Mouse (Mus musculus) embryonic facial prominence, embryonic 10.5 days (tissue): ENCODE data around the gene Mbl2. TPM values are rescaled to one million over a fixed set of nuclear protein-coding genes. Genes with fewer than 3 reads are reported as not detected.
"Not testable (repeated sequence)": the region's sequence is repeated elsewhere in the genome, so short reads cannot be mapped to it uniquely, and the experiment has no call there.

ENCODE experiments used
- DNase-seq: peaks from one replicate; pipeline ENCODE4 v3.0.0-alpha.2; 2017; ENCODE audit warnings: low spot score
- H3K27ac ChIP-seq: fragments of 300-500 bp; sonication (generic); replicated peaks from 2 replicates; pipeline ENCODE4 v1.5.1; 2016; ENCODE audit warnings: mild to moderate bottlenecking
- H3K27me3 ChIP-seq: fragments of 300-500 bp; sonication (generic); replicated peaks from 2 replicates; pipeline ENCODE4 v1.6.1; 2016; ENCODE audit warnings: low read depth, mild to moderate bottlenecking; ENCODE audit not compliant: poor library complexity, severe bottlenecking
- H3K36me3 ChIP-seq: fragments of 300-500 bp; sonication (generic); replicated peaks from 2 replicates; pipeline ENCODE4 v1.6.1; 2016; ENCODE audit warnings: mild to moderate bottlenecking, moderate library complexity
- H3K4me1 ChIP-seq: fragments of 300-500 bp; sonication (generic); 2 replicates; pipeline ENCODE4 v1.6.1; 2016
- H3K4me3 ChIP-seq: fragments of 300-500 bp; sonication (generic); 2 replicates; pipeline ENCODE4 v1.5.1; 2016; ENCODE audit warnings: mild to moderate bottlenecking, moderate library complexity
- H3K9me3 ChIP-seq: fragments of 300-500 bp; sonication (generic); 2 replicates; pipeline ENCODE4 v1.6.1; 2016; ENCODE audit warnings: mild to moderate bottlenecking
- WGBS: fragments of 180-500 bp; shearing (Covaris S2); methylation state at CpG from one replicate; pipeline ENCODE4 v1.1.7; 2016; 5-methylcytosine and 5-hydroxymethylcytosine counted together
- polyA plus RNA-seq: library from polyadenylated mRNA; unstranded; fragments of >200 nt; fragmentation: Nextera tagmentation; extraction: Ambion mirVana; gene quantifications from 2 replicates; pipeline ENCODE4 v1.2.1, GENCODE M21; 2016

Mbl2 gene
- not detected in 2 replicates for polyA plus RNA-seq

DNA sequence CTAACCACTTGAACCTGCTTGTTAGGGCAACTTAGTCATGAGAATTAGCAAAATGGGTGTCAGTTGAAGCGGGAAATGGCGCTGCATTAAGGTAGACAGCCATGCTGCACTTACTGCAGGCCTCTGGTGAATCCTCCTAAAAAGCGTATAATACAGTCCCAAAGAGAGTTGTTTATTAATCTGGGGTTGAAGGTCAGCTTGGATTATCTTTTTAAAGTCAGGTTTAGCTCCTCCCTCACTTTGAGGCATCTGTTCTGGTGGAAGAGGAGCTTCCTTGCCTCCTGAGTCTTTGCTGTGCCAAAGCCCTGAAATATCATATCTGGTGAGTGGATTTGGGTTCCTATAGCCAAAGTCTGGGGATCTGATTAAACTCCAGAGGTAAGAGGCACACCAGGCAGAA, at the start of gene Mbl2:
Gene Mbl2, plus strand, starts transcription at position 252 of the 400 bp plus-strand sequence.
- H3K27me3 ChIP-seq: no peaks in the 10 kb centered on the region
- H3K4me1 ChIP-seq: no peaks in the 10 kb centered on the region
- H3K36me3 ChIP-seq: no peaks in the 10 kb centered on the region
- H3K9me3 ChIP-seq: no peaks in the 10 kb centered on the region
- DNase-seq: no peak
- no peak within 1 kb of the TSS for H3K27ac ChIP-seq
- 88% methylated on average over 3 of the region's 3 CpGs for WGBS
- no peak within 1 kb of the TSS for H3K4me3 ChIP-seq

DNA sequence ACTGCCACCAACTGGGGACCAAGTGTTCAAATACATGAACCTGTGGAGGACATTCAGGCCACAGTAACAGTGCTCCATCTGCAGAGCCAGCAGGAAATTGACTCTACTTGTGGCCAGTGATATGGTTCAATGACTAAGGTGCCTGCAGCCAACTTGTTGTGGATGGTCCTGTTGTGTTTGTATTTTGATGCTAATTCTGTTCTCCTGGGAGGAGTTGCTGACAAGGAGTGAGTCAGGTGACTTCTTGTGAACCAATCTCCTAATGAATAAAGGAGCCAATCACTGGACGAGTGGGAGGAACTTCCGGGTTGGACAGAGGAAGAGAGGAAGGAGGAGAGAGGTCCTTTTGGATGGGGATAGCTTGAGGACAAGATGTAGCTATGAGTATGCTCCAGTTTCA, 47.2 kb upstream of the Mbl2 start:
- no peaks in the 10 kb centered on the region for H3K27me3 ChIP-seq
- H3K27ac ChIP-seq: no peak overlapping the region
- peaks cover 14% of the 10 kb centered on the region for H3K9me3 ChIP-seq
- H3K4me3 ChIP-seq: no peak overlapping the region
- WGBS: 91% methylated on average over 2 of the region's 2 CpGs
- H3K36me3 ChIP-seq: no peaks in the 10 kb centered on the region
- H3K4me1 ChIP-seq: no peaks in the 10 kb centered on the region
- DNase-seq: no peak

DNA sequence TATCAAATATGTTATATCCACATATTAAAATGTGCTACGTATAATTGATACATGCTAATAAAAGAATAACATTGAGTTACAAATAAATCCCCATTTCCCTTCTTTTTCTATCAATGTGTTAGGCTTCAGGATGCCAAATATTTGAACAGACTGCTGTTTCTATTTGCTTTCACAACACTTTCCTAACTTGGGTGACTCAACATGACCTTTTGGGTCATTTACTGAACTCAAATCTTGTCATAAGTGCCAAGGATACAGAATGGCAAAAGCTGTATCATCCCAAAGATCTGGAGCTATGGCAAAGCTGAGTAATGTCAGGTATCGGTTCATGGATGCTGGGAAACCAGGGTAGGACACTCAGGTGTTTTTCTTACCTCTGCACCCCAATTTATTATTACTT, 45.5 kb upstream of the Mbl2 start:
- no peak for DNase-seq
- H3K27ac ChIP-seq: no peak overlapping the region
- no peak overlapping the region for H3K4me3 ChIP-seq
- 91% methylated on average over 2 of the region's 2 CpGs for WGBS
- peaks cover 14% of the 10 kb centered on the region for H3K9me3 ChIP-seq
- no peaks in the 10 kb centered on the region for H3K27me3 ChIP-seq
- no peaks in the 10 kb centered on the region for H3K4me1 ChIP-seq
- H3K36me3 ChIP-seq: no peaks in the 10 kb centered on the region

DNA sequence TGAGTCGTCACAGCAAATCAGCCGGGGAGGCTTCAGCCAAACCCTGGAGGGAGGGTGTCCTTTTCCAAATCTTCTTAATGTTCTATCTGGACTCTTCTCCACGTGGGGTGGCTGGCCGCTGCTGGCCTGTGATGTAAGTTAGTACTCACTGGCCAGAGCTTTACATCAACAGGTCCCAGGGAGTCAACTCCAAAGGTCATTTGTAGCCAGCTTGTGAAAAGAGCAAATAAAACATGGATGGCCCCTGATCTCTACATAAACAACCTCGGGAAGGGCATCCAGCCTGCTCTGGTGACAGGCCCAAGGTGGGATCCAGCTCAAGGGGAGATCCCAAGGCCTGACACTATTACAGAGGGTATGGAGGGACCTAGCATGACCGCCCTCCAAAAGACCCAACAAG, 37.7 kb upstream of the Mbl2 start:
- WGBS: 78% methylated on average over 6 of the region's 6 CpGs
- Histone ChIP-seq H3K36me3 (no peaks in the 10 kb centered on the region), H3K4me3 (no peak overlapping the region), H3K27me3 (no peaks in the 10 kb centered on the region), H3K9me3 (peaks cover 3% of the 10 kb centered on the region; the same call in 1 of the 2 replicates), H3K27ac (no peak overlapping the region), H3K4me1 (no peaks in the 10 kb centered on the region)
- no peak for DNase-seq

DNA sequence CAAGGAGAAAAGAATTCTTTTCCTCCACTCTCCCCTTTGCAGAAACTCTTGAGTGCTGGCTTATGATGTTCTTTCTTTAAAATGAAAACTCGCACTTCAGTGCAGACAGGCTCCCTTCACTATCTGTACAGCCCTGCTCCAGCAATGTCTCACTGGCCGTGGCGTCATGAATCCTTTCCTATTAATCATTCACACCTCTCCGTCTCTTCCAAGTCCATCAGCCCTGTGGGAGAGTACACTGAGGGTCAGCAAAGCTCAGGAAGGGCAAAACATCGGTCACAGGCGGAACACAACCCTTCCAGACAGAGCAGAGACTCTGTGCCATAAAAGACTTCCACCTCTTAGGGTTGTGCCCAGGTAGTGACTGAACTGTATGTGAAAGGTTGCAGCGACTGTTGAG, 30.6 kb upstream of the Mbl2 start:
- Histone ChIP-seq H3K4me1 (no peaks in the 10 kb centered on the region), H3K27me3 (no peaks in the 10 kb centered on the region), H3K9me3 (no peaks in the 10 kb centered on the region), H3K4me3 (no peak overlapping the region), H3K36me3 (no peaks in the 10 kb centered on the region), H3K27ac (no peak overlapping the region)
- 88% methylated on average over 7 of the region's 7 CpGs for WGBS
- DNase-seq: no peak

DNA sequence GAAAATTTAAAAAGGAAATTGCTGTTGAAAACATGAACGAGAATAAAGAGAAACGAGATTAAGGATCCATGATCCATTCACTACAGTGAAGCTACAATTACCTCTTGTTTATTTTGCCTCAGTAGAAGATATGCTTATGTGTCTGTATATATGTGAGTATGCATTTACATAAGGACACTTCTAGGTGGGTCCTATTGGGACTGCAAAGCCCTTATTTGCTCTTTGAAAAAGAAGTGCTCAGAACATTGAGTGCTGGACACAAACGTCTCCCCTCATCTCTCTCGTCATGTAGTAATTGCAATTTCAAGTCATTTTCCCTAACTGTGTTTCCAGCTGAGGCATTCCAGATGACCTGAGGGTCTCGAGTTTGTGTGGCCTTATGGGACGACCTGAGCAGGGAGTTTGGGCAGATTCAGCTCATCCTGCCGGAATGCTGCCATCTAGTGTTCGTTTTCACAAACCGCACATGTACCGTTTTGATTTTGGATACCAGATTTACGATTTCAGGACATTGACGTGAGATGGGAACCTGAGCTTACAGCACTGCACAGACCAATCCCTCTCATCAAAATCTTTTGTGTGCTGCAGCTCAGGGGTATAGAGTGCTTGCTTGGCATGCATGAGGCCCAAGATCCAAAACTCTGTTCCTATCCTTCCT, 27.5 kb upstream of the Mbl2 start:
- 18% methylated on average over 12 of the region's 12 CpGs for WGBS
- H3K27me3 ChIP-seq: no peaks in the 10 kb centered on the region
- H3K4me1 ChIP-seq: no peaks in the 10 kb centered on the region
- H3K4me3 ChIP-seq: no peak overlapping the region
- no peaks in the 10 kb centered on the region for H3K9me3 ChIP-seq
- H3K27ac ChIP-seq: no peak overlapping the region
- H3K36me3 ChIP-seq: no peaks in the 10 kb centered on the region
- peak; percentile 72 for DNase-seq

DNA sequence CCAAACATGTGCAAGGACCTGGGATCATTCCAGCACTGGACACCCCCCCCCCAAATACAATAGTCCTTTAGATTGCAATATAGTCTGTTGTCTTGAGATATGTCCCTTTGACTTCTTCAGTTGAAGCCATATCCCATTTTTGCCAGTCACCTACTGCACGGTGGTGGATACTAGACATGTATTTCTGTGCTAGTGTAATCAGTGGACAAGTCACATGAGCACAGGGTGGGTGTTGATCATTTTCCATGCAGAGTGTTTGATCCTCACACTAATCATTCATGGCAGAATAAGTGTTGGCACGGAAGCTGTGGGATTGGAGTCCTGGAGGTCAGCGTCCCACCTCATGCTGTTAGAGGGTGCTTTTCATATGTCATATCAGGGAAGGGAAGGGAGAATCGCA, 26.9 kb upstream of the Mbl2 start:
- Histone ChIP-seq H3K4me1 (no peaks in the 10 kb centered on the region), H3K4me3 (no peak overlapping the region), H3K27ac (no peak overlapping the region), H3K36me3 (no peaks in the 10 kb centered on the region), H3K27me3 (no peaks in the 10 kb centered on the region), H3K9me3 (no peaks in the 10 kb centered on the region)
- no peak for DNase-seq
- 93% methylated on average over 4 of the region's 4 CpGs for WGBS

DNA sequence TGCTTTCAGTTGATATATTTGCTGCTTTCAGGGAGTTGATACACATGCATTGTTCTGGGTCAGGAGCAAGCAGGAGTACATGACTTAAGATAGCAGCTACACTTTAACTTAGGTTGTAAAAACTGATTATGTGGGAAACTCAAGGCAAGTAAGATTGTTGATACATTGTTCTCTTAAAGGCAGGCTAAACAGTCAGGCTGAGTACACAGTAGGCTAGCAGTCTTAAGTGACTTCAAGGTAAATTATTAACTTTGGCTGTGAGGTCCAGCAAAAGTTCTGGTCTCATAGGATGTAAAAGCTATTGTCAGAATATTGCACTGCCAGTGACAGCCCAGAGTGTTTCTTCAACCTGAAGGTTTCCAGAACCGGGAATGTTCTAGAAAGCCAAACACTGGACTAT, 25.8 kb upstream of the Mbl2 start:
- no peaks in the 10 kb centered on the region for H3K4me1 ChIP-seq
- no peaks in the 10 kb centered on the region for H3K36me3 ChIP-seq
- no peak overlapping the region for H3K4me3 ChIP-seq
- WGBS: 81% methylated on average over 1 of the region's 1 CpGs
- no peak overlapping the region for H3K27ac ChIP-seq
- no peaks in the 10 kb centered on the region for H3K27me3 ChIP-seq
- no peak for DNase-seq
- H3K9me3 ChIP-seq: no peaks in the 10 kb centered on the region

DNA sequence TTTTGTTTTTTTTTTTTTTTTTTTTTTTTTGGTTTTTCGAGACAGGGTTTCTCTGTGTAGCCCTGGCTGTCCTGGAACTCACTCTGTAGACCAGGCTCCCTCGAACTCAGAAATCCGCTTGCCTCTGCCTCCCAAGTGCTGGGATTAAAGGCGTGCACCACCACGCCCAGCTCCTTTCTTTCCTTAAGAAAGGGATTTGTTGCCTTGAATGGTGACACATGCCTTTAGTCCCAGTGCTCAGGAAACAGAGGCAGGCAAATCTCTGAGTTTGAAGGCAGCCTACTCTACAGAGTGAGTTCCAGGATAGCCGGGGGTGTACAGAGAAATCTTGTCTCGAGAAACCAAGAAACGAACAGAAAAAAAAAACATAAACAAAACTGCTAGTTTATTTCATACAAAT, 23.7 kb upstream of the Mbl2 start:
- H3K27me3 ChIP-seq, H3K27ac ChIP-seq, H3K4me1 ChIP-seq, H3K4me3 ChIP-seq, H3K9me3 ChIP-seq, DNase-seq, H3K36me3 ChIP-seq: not testable (repeated sequence)
- WGBS: 91% methylated on average over 8 of the region's 8 CpGs

DNA sequence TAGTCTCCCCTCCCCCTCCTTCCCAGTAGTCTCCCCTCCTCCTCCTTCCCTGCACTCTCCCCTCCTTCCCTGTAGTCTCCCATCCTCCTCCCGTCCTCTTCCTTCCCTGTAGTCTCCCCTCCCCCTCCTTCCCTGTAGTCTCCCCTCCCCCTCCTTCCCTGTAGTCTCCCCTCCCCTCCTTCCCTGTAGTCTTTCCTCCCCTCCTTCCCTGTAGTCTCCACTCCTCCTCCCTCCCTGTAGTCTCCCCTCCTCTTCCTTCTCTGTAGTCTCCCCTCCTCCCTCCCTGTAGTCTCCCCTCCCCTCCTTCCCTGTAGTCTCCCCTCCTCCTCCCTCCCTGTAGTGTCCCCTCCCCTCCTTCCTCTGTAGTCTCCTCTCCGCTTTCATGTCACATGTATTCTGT, 18.7 kb upstream of the Mbl2 start:
- Histone ChIP-seq H3K9me3 (no peaks in the 10 kb centered on the region), H3K27me3 (no peaks in the 10 kb centered on the region), H3K27ac (no peak overlapping the region), H3K4me1 (peaks cover 5% of the 10 kb centered on the region), H3K36me3 (no peaks in the 10 kb centered on the region), H3K4me3 (no peak overlapping the region)
- DNase-seq: peak; percentile 15
- 28% methylated on average over 2 of the region's 2 CpGs for WGBS

DNA sequence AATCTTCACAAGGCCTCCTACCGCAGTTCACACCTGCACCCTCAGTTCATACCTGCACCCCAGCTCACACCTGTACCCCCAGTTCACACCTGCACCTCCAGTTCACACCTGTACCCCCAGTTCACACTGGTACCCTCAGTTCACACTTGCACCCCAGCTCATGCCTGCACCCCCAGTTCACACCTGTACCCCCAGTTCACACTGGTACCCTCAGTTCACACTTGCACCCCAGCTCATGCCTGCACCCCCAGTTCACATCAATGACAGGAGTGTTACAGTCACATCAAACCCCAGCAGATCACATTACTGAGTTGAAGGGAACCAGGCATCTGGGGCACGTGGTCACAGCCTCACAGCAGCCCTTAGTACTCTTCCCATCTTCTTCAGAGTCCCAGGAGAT, 17.0 kb upstream of the Mbl2 start:
- not testable (repeated sequence) for H3K27ac ChIP-seq, H3K36me3 ChIP-seq, H3K4me3 ChIP-seq, H3K4me1 ChIP-seq, H3K9me3 ChIP-seq, H3K27me3 ChIP-seq, DNase-seq
- 67% methylated on average over 2 of the region's 2 CpGs for WGBS

DNA sequence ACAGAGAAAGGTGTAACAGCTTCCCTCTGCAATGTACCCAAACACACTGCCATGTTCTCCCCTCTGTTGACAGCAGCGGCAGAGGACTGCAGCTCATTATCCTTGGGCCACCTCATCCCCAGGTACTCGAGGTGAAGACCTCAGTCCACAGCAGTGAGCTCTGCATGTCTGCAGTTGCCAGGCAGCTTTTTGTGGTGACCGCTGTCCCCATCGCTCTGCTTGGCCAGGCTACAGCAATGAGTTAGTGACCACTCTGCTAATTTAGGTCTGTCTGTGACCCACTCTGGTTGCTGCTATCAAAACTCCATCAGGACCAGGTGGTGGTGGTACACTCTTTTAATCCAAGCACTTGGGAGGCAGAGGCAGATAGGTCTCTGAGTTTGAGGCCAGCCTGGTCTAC, 16.6 kb upstream of the Mbl2 start:
- Histone ChIP-seq H3K27ac (no peak overlapping the region), H3K27me3 (no peaks in the 10 kb centered on the region), H3K9me3 (no peaks in the 10 kb centered on the region), H3K4me3 (no peak overlapping the region), H3K4me1 (peaks cover 5% of the 10 kb centered on the region), H3K36me3 (no peaks in the 10 kb centered on the region)
- DNase-seq: no peak
- 74% methylated on average over 4 of the region's 4 CpGs for whole genome bisulfite sequencing

DNA sequence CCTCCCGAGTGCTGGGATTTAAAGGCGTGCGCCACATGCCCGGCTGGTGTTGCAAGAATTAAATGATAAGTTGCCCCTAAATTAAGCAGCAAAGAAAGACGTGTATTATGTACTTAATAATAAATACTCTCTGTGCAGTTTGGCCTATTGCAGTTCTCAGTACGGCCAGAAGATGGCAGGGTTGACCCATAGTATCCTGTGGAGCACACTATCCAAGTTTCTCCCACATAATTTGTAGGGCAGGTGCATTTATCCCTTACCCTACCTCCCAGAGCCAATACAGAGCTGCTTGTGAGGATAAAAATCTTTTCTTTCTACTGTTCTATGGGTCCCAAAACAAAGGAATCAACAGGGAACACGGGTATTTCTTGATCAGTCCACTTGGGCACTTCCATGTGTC, 15.4 kb upstream of the Mbl2 start:
- WGBS: 26% methylated on average over 7 of the region's 7 CpGs
- Histone ChIP-seq H3K9me3 (no peaks in the 10 kb centered on the region), H3K4me3 (no peak overlapping the region), H3K36me3 (no peaks in the 10 kb centered on the region), H3K27ac (no peak overlapping the region), H3K27me3 (no peaks in the 10 kb centered on the region), H3K4me1 (peaks cover 5% of the 10 kb centered on the region)
- peak; percentile 69 for DNase-seq

DNA sequence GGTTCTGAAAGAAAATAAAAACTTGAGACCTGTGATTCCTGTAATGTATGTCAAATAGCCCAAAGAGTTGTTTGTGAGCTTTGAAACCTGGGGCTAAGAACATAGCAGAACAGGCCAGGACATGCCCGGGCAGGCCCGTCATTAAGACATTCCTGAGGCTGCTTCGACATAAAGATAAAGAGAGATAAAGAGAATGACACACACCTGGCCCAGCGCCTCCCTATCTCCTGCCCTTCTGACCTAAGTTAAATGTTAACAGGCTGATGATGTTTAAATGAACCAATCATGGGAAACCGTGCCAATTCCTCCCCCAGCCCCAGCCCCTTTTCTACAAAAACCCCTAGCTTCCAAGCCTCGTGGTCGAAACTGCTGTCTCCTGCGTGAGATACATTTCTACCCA, 10.1 kb upstream of the Mbl2 start:
- 85% methylated on average over 8 of the region's 8 CpGs for WGBS
- H3K4me1 ChIP-seq, H3K9me3 ChIP-seq, DNase-seq, H3K36me3 ChIP-seq, H3K4me3 ChIP-seq, H3K27me3 ChIP-seq, H3K27ac ChIP-seq: not testable (repeated sequence)
